In the genomic region with DNA sequence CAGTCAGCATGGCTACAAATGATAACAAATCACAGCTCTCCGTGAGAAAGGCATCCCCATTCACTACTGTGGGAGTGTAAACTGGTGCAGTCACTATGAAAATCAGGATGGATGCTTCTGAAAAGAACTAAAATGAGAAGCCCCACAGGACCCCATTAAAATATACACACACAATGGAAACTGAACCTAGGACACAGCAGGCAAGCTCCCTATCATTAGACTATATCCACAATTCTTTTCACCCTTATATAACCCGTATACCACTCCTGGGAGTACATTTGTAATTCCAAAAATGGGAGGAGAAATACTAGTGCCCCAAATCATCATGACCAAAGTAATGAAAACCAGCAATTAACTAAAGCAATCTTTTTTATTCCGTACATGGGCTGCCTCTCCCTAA, we compare ENCODE assay signal across 16 mouse cellular contexts.
"Had no signal": no experiment of that assay in that cellular context is flagged by ENCODE, and none has a peak within 500 bp of the region (broad histone marks: within the 10 kb centered on the region; RNA-seq: fewer than 3 reads in every experiment).

No protein-coding gene starts in this region.

- H3K27me3 ChIP-seq: intestine, embryonic 15.5 days; kidney, embryonic 15.5 days; liver, embryonic 13.5 days; stomach, embryonic 15.5 days had no signal

- H3K4me1 ChIP-seq: intestine, embryonic 15.5 days; kidney, embryonic 15.5 days; liver, embryonic 13.5 days; stomach, embryonic 15.5 days had no signal

- ATAC-seq: intestine, embryonic 15.5 days had no signal

- H3K4me3 ChIP-seq: intestine, embryonic 15.5 days; kidney, embryonic 15.5 days; left cerebral cortex, adult 2 months; liver, embryonic 13.5 days; stomach, embryonic 15.5 days had no signal

- H3K4me2 ChIP-seq: intestine, embryonic 15.5 days; kidney, embryonic 15.5 days; liver, embryonic 13.5 days; stomach, embryonic 15.5 days had no signal

- H3K27ac ChIP-seq: intestine, embryonic 15.5 days; kidney, embryonic 15.5 days; left cerebral cortex, adult 2 months; liver, embryonic 13.5 days; macrophage; stomach, embryonic 15.5 days had no signal

- H3K9ac ChIP-seq: intestine, embryonic 15.5 days; kidney, embryonic 15.5 days; liver, embryonic 13.5 days; stomach, embryonic 15.5 days had no signal

- DNase-seq: kidney, adult 11 months; kidney, adult 8-10 months; kidney, postnatal 10 days; kidney, postnatal 36 days; layer of hippocampus, postnatal 36 days; liver, embryonic 13.5 days; lung, adult 2 months; retina, postnatal 1 day; right cerebral cortex, postnatal 25 days; spleen, adult 18-20 months; thymus, postnatal 25 days had no signal

- H3K36me3 ChIP-seq: intestine, embryonic 15.5 days; kidney, embryonic 15.5 days; liver, embryonic 13.5 days; stomach, embryonic 15.5 days had no signal

- H3K9me3 ChIP-seq: intestine, embryonic 15.5 days; kidney, embryonic 15.5 days; liver, embryonic 13.5 days; stomach, embryonic 15.5 days had no signal
